Mouse (Mus musculus): ENCODE results near the gene Slc22a1. TPM values are rescaled to one million over a fixed set of nuclear protein-coding genes. Genes with fewer than 3 reads are reported as not detected.
A peak's percentile ranks its signal among the peaks of the same experiment; 100 is the strongest.

The Slc22a1 gene
- polyA plus RNA-seq (2012; ENCODE audit: insufficient read depth, insufficient read length, missing spikeins) = not detected in 2 replicates

- H3K27ac ChIP-seq (replicated peaks; ENCODE audit: low read depth, low read length) = no peak within 1 kb of the TSS
- H3K4me3 ChIP-seq (ENCODE audit: insufficient read depth, low read depth, low read length) = no peak within 1 kb of the TSS
- no peaks in the 10 kb centered on the region for H3K4me1 ChIP-seq (ENCODE audit: control insufficient read depth, insufficient read depth, insufficient read length, low read length)
These were observed at the start of gene Slc22a1 for GRCm38 (mm10) chr17:12675646-12676045. Gene Slc22a1, minus strand, starts transcription at chr17:12675829.

GRCm38 (mm10) chr17:12724767-12725744 is 49.4 kb upstream of the Slc22a1 start:
- Histone ChIP-seq H3K4me3 (ENCODE audit: insufficient read depth, low read depth, low read length) (no peak overlapping the region), H3K27ac (replicated peaks; ENCODE audit: low read depth, low read length) (peak overlapping the region; percentile 39), H3K4me1 (ENCODE audit: control insufficient read depth, insufficient read depth, insufficient read length, low read length) (peaks cover 37% of the 10 kb centered on the region)

DNA sequence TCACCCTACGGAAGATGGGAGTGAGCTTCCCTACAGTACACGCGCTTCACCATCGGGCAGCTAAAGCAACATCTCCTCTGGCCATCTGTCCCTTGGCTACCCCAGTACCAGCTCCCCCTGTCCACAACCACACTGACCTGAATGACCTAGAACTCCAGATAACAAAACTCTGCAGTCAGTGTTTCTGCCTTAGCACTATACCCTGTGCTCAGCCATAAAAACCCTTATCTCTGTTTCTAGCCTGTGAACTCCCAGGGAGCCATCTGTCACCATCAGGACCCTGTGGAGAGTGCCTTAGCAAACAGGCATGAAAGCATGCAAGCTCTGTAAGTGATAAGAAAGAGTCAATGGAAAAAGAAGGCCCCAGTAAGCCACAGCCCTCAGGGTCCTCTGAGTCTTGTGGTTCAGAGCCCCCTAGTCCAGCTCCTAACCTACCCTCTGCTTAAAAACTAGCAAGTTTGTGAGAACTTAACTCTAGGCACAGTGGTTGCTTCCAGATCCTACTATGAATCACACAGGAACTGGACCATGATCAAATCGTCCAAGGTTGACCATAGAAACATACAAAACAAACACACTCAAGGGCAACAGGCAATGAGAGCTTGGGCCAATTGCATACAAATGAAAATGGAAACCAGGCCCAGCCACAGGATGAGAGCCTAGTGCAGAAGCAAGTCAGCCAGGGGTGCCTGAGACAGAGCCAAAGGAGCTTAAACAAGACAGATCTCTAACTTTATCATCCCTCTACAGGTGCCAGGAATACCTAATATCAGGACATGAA is 48.5 kb upstream of the Slc22a1 start:
- Histone ChIP-seq H3K4me1 (ENCODE audit: control insufficient read depth, insufficient read depth, insufficient read length, low read length) (peaks cover 41% of the 10 kb centered on the region), H3K27ac (replicated peaks; ENCODE audit: low read depth, low read length) (peak overlapping the region; percentile 39), H3K4me3 (ENCODE audit: insufficient read depth, low read depth, low read length) (no peak overlapping the region)

DNA sequence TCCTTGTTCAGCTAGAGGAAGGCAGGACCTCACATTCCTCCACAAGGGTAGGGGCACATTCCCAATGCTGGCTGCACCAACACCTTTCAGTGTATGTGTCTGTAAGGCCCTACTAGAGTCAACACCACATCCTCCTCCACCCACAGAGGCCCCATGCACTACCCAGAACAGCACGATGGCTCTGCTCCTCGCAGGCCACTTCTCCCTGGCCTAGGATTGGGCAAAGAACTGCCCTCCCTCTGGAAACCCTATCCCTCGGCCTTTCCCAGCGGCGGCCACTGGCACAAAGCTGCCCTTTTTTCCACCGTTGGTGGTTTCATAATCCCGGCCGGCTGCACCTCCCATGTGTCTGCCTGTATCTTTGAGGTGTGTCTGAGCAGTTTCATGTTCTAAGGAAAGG is 47.0 kb upstream of the Slc22a1 start:
- H3K27ac ChIP-seq (replicated peaks; ENCODE audit: low read depth, low read length) = no peak overlapping the region
- no peak overlapping the region for H3K4me3 ChIP-seq (ENCODE audit: insufficient read depth, low read depth, low read length)
- peaks cover 42% of the 10 kb centered on the region for H3K4me1 ChIP-seq (ENCODE audit: control insufficient read depth, insufficient read depth, insufficient read length, low read length)

GRCm38 (mm10) chr17:12721118-12721886 is 45.7 kb upstream of the Slc22a1 start:
- H3K27ac ChIP-seq (replicated peaks; ENCODE audit: low read depth, low read length) = peak overlapping the region; percentile 64
- peaks cover 42% of the 10 kb centered on the region for H3K4me1 ChIP-seq (ENCODE audit: control insufficient read depth, insufficient read depth, insufficient read length, low read length)
- no peak overlapping the region for H3K4me3 ChIP-seq (ENCODE audit: insufficient read depth, low read depth, low read length)

- Histone ChIP-seq H3K4me3 (ENCODE audit: insufficient read depth, low read depth, low read length) (no peak overlapping the region), H3K27ac (replicated peaks; ENCODE audit: low read depth, low read length) (no peak overlapping the region), H3K4me1 (ENCODE audit: control insufficient read depth, insufficient read depth, insufficient read length, low read length) (peaks cover 22% of the 10 kb centered on the region)
These were observed 42.6 kb upstream of the Slc22a1 start for GRCm38 (mm10) chr17:12718251-12718650.

GRCm38 (mm10) chr17:12717445-12717844 is 41.8 kb upstream of the Slc22a1 start:
- Histone ChIP-seq H3K27ac (replicated peaks; ENCODE audit: low read depth, low read length) (no peak overlapping the region), H3K4me3 (ENCODE audit: insufficient read depth, low read depth, low read length) (no peak overlapping the region), H3K4me1 (ENCODE audit: control insufficient read depth, insufficient read depth, insufficient read length, low read length) (peaks cover 20% of the 10 kb centered on the region)

- Histone ChIP-seq H3K4me1 (ENCODE audit: control insufficient read depth, insufficient read depth, insufficient read length, low read length) (peaks cover 10% of the 10 kb centered on the region), H3K4me3 (ENCODE audit: insufficient read depth, low read depth, low read length) (no peak overlapping the region), H3K27ac (replicated peaks; ENCODE audit: low read depth, low read length) (no peak overlapping the region)
These were observed 39.4 kb upstream of the Slc22a1 start for GRCm38 (mm10) chr17:12715032-12715431.

- H3K4me1 ChIP-seq (ENCODE audit: control insufficient read depth, insufficient read depth, insufficient read length, low read length) = peaks cover 5% of the 10 kb centered on the region; the same call in 1 of the 2 replicates
- no peak overlapping the region for H3K4me3 ChIP-seq (ENCODE audit: insufficient read depth, low read depth, low read length)
- H3K27ac ChIP-seq (replicated peaks; ENCODE audit: low read depth, low read length) = no peak overlapping the region
These were observed 38.5 kb upstream of the Slc22a1 start for GRCm38 (mm10) chr17:12714080-12714561.

DNA sequence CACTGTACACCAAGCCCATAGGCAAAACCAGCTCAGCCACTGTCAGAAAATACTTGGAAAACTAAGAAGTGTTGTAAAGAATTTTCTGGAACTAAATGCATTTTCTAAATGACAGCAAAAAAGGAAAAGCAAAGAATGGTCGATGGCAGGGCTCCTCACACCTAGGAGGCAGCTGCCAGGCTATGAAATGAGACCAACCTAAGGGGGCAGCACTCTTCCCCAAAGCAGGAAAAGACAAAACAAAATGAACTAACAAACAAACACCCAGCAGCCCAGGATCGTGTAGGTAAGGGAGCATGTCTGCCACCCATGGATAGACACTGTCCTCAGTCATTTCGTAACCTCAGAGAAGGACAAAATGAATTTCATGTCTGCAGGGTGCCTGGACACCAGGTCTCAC is 37.4 kb upstream of the Slc22a1 start:
- H3K27ac ChIP-seq (replicated peaks; ENCODE audit: low read depth, low read length) = no peak overlapping the region

GRCm38 (mm10) chr17:12712191-12712590 is 36.6 kb upstream of the Slc22a1 start:
- H3K27ac ChIP-seq (replicated peaks; ENCODE audit: low read depth, low read length) = no peak overlapping the region
- peaks cover 5% of the 10 kb centered on the region; the same call in 1 of the 2 replicates for H3K4me1 ChIP-seq (ENCODE audit: control insufficient read depth, insufficient read depth, insufficient read length, low read length)
- no peak overlapping the region for H3K4me3 ChIP-seq (ENCODE audit: insufficient read depth, low read depth, low read length)

More for the DNA sequence above, 37.4 kb upstream of the Slc22a1 start:
- peaks cover 5% of the 10 kb centered on the region; the same call in 1 of the 2 replicates for H3K4me1 ChIP-seq (ENCODE audit: control insufficient read depth, insufficient read depth, insufficient read length, low read length)
- H3K4me3 ChIP-seq (ENCODE audit: insufficient read depth, low read depth, low read length) = no peak overlapping the region

- Histone ChIP-seq H3K27ac (replicated peaks; ENCODE audit: low read depth, low read length) (no peak overlapping the region), H3K4me3 (ENCODE audit: insufficient read depth, low read depth, low read length) (no peak overlapping the region), H3K4me1 (ENCODE audit: control insufficient read depth, insufficient read depth, insufficient read length, low read length) (peaks cover 5% of the 10 kb centered on the region; the same call in 1 of the 2 replicates)
These were observed 35.3 kb upstream of the Slc22a1 start for GRCm38 (mm10) chr17:12710976-12711375.

- peaks cover 5% of the 10 kb centered on the region; the same call in 1 of the 2 replicates for H3K4me1 ChIP-seq (ENCODE audit: control insufficient read depth, insufficient read depth, insufficient read length, low read length)
- no peak overlapping the region for H3K27ac ChIP-seq (replicated peaks; ENCODE audit: low read depth, low read length)
- no peak overlapping the region for H3K4me3 ChIP-seq (ENCODE audit: insufficient read depth, low read depth, low read length)
These were observed 34.6 kb upstream of the Slc22a1 start for GRCm38 (mm10) chr17:12710050-12710780.

GRCm38 (mm10) chr17:12708398-12708797 is 32.8 kb upstream of the Slc22a1 start:
- Histone ChIP-seq H3K4me3 (ENCODE audit: insufficient read depth, low read depth, low read length) (no peak overlapping the region), H3K4me1 (ENCODE audit: control insufficient read depth, insufficient read depth, insufficient read length, low read length) (no peaks in the 10 kb centered on the region), H3K27ac (replicated peaks; ENCODE audit: low read depth, low read length) (no peak overlapping the region)

Measured in brown adipose tissue, adult 24 weeks (tissue).